Mouse (Mus musculus) heart, embryonic 14.5 days (tissue): ENCODE data around the gene Trp53i13. TPM values are rescaled to one million over a fixed set of nuclear protein-coding genes. Genes with fewer than 3 reads are reported as not detected.

ENCODE experiments used
- ATAC-seq: fragments of 200-750 bp; cut with Nextera tagmentation; 2 replicates; pipeline ENCODE4 v1.8.0; 2017; ENCODE audit warnings: low read depth, moderate TSS enrichment; ENCODE audit not compliant: insufficient number of reproducible peaks, insufficient read depth, low FRiP score
- H3K27ac ChIP-seq, 2 experiments: fragments of 200-500 bp in 1 of 2; fragments of 300-500 bp in 1 of 2; sonication (generic) in 1 of 2; replicated peaks in 1 of 2; 2 replicates each; pipeline ENCODE4 v1.5.1; 2012 to 2014; ENCODE audit warnings: low read depth in 2 of 2, low read length in 2 of 2, control low read depth in 1 of 2, mild to moderate bottlenecking in 1 of 2, mixed read lengths in 1 of 2; ENCODE audit not compliant: control insufficient read depth in 1 of 2, insufficient read depth in 1 of 2
- H3K27me3 ChIP-seq: fragments of 300-500 bp; sonication (generic); 2 replicates; pipeline ENCODE4 v1.6.1; 2014; ENCODE audit warnings: mild to moderate bottlenecking, low read length, control low read depth; ENCODE audit not compliant: control insufficient read depth, insufficient read depth
- H3K36me3 ChIP-seq: fragments of 300-500 bp; sonication (generic); 2 replicates; pipeline ENCODE4 v1.6.1; 2014; ENCODE audit warnings: mild to moderate bottlenecking, control low read depth, low read length, mixed read lengths; ENCODE audit not compliant: control insufficient read depth, insufficient read depth
- H3K4me1 ChIP-seq, 2 experiments: fragments of 200-500 bp in 1 of 2; fragments of 300-500 bp in 1 of 2; sonication (generic) in 1 of 2; 2 replicates each; pipeline ENCODE4 v1.6.1; 2012 to 2014; ENCODE audit warnings: low read length in 2 of 2, control low read depth in 1 of 2, mixed read lengths in 1 of 2; ENCODE audit not compliant: control insufficient read depth in 2 of 2, insufficient read depth in 2 of 2
- H3K4me2 ChIP-seq: fragments of 300-500 bp; sonication (generic); 2 replicates; pipeline ENCODE4 v1.6.1; 2014; ENCODE audit warnings: mild to moderate bottlenecking, low read length
- H3K4me3 ChIP-seq, 2 experiments: fragments of 200-500 bp in 1 of 2; fragments of 300-500 bp in 1 of 2; sonication (generic) in 1 of 2; 2 replicates each; pipeline ENCODE4 v1.5.1; 2012 to 2014; ENCODE audit warnings: low read length in 2 of 2, mild to moderate bottlenecking in 2 of 2, control low read depth in 1 of 2, low read depth in 1 of 2, moderate library complexity in 1 of 2; ENCODE audit not compliant: control insufficient read depth in 1 of 2, insufficient read depth in 1 of 2
- H3K9ac ChIP-seq: fragments of 300-500 bp; sonication (generic); 2 replicates; pipeline ENCODE4 v1.6.1; 2014; ENCODE audit warnings: mild to moderate bottlenecking, low read length
- H3K9me3 ChIP-seq: fragments of 300-500 bp; sonication (generic); 2 replicates; pipeline ENCODE4 v1.6.1; 2016; ENCODE audit warnings: low read length, control low read depth; ENCODE audit not compliant: control insufficient read depth
- WGBS: fragments of 180-500 bp; shearing (Covaris S2); extraction: QIAGEN DNeasy Blood & Tissue Kit; methylation state at CpG from one replicate; pipeline ENCODE4 v1.1.7; 2014; 5-methylcytosine and 5-hydroxymethylcytosine counted together
- polyA plus RNA-seq: library from polyadenylated mRNA; unstranded; fragments of >200 nt; fragmentation: Nextera tagmentation; extraction: Ambion mirVana; gene quantifications from 2 replicates; pipeline ENCODE4 v1.2.1, GENCODE M21; 2014

Trp53i13 gene
- polyA plus RNA-seq, 1 experiment from 2014 or later, result 30.0 TPM

DNA sequence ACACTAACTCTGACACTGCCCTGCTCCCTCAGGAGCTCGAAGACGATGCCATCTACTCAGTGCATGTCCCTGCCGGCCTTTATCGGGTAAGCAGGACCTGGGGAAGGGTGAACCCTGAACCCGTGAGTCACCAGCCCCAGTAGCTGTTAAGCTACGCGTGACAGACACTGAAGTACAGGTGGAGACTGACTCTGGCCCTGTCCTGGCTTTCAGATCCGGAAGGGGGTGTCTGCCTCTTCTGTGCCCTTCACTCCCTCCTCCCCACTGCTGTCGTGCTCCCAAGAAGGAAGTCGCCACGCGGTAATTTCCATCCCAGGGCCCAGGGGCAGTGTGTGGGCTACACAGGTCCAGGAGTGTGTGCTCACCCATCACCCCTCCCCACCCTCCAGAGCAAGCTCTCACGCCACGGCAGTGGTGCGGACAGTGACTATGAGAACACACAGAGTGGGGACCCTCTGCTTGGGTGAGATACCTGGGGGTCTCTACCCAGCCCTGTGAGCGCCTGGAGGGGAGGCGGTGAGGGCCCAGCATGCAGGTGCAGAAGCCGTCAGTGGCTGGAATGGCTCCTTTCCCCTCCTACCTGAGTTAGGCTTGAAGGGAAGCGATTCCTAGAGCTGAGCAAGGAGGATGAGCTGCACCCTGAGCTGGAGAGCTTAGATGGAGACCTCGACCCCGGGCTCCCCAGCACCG lies 10.3 kb downstream of the Trp53i13 start:
- Histone ChIP-seq H3K36me3 (peaks cover 78% of the 10 kb centered on the region), H3K27ac (no peak overlapping the region), H3K4me3 (no peak overlapping the region), H3K4me2 (no peak overlapping the region), H3K9ac (no peak overlapping the region), H3K27me3 (no peaks in the 10 kb centered on the region), H3K4me1 (peaks cover 8 to 25% of the 10 kb centered on the region in 2 experiments), H3K9me3 (no peaks in the 10 kb centered on the region)
- ATAC-seq, result no peak
- 86% methylated on average over 22 of the region's 22 CpGs for WGBS

- 93% methylated on average over 19 of the region's 19 CpGs for WGBS
- no peak overlapping the region for H3K9ac ChIP-seq
- H3K9me3 ChIP-seq, result no peaks in the 10 kb centered on the region
- no peak overlapping the region for H3K4me2 ChIP-seq
- no peak overlapping the region for H3K27ac ChIP-seq
- H3K36me3 ChIP-seq, result peaks cover 89% of the 10 kb centered on the region
- H3K4me1 ChIP-seq, result peaks cover 8 to 25% of the 10 kb centered on the region in 2 experiments
- H3K4me3 ChIP-seq, result no peak overlapping the region
- ATAC-seq, result no peak
- H3K27me3 ChIP-seq, result no peaks in the 10 kb centered on the region
Measured at GRCm38 (mm10) chr11:77504377-77504776, 11.4 kb downstream of the Trp53i13 start.

DNA sequence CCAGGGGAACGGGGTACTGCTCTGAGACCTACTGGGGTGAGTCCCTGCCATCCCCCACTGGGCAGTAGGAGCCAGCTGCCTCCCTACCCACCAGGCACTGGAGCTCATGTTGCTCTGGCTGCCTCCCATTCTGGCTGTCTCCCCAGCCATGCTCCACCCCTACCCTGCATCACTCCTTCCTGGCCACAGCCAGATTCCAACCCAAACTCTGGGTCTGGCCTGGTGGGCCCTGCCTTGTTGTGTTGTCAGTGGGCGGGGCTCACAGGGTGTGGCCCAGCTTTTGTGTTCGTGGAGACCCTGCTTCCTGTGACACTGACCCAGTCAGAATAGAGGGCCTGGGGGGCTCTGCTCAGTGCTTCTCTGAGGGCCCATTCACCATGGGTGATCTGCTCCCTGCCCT lies 12.3 kb downstream of the Trp53i13 start:
- Histone ChIP-seq H3K4me2 (no peak overlapping the region), H3K9me3 (no peaks in the 10 kb centered on the region), H3K36me3 (peaks cover 90% of the 10 kb centered on the region), H3K4me1 (peaks cover 3 to 23% of the 10 kb centered on the region in 2 experiments), H3K27me3 (no peaks in the 10 kb centered on the region), H3K9ac (no peak overlapping the region), H3K4me3 (no peak overlapping the region), H3K27ac (no peak overlapping the region)
- 61% methylated on average over 3 of the region's 3 CpGs for WGBS
- 0 out of 2 replicates have a peak, but pooled peaks have one; percentile 29 for ATAC-seq

- Histone ChIP-seq H3K9ac (no peak overlapping the region), H3K27me3 (no peaks in the 10 kb centered on the region), H3K27ac (no peak overlapping the region; a peak in 1 of 4 replicates), H3K9me3 (no peaks in the 10 kb centered on the region), H3K36me3 (peaks cover 86% of the 10 kb centered on the region), H3K4me2 (no peak overlapping the region), H3K4me1 (peaks cover 11 to 26% of the 10 kb centered on the region in 2 experiments), H3K4me3 (no peak overlapping the region)
- 88% methylated on average over 6 of the region's 6 CpGs for WGBS
- no peak for ATAC-seq
Measured at GRCm38 (mm10) chr11:77502481-77502880, 13.3 kb downstream of the Trp53i13 start.

GRCm38 (mm10) chr11:77501971-77502370 lies 13.8 kb downstream of the Trp53i13 start:
- Histone ChIP-seq H3K4me3 (no peak overlapping the region), H3K27me3 (no peaks in the 10 kb centered on the region), H3K9me3 (no peaks in the 10 kb centered on the region), H3K36me3 (peaks cover 81% of the 10 kb centered on the region), H3K4me1 (peaks cover 14 to 31% of the 10 kb centered on the region in 2 experiments), H3K9ac (no peak overlapping the region), H3K27ac (no peak overlapping the region), H3K4me2 (no peak overlapping the region)
- 92% methylated on average over 4 of the region's 4 CpGs for WGBS
- ATAC-seq, result no peak

GRCm38 (mm10) chr11:77501392-77501791 lies 14.4 kb downstream of the Trp53i13 start:
- no peak for ATAC-seq
- no peaks in the 10 kb centered on the region for H3K27me3 ChIP-seq
- peaks cover 75% of the 10 kb centered on the region for H3K36me3 ChIP-seq
- H3K4me1 ChIP-seq, result peaks cover 17 to 35% of the 10 kb centered on the region in 2 experiments
- H3K4me2 ChIP-seq, result no peak overlapping the region
- no peak overlapping the region for H3K4me3 ChIP-seq
- WGBS, result 15% methylated on average over 5 of the region's 5 CpGs
- no peaks in the 10 kb centered on the region for H3K9me3 ChIP-seq
- H3K9ac ChIP-seq, result no peak overlapping the region
- H3K27ac ChIP-seq, result no peak overlapping the region; a peak in 1 of 4 replicates

DNA sequence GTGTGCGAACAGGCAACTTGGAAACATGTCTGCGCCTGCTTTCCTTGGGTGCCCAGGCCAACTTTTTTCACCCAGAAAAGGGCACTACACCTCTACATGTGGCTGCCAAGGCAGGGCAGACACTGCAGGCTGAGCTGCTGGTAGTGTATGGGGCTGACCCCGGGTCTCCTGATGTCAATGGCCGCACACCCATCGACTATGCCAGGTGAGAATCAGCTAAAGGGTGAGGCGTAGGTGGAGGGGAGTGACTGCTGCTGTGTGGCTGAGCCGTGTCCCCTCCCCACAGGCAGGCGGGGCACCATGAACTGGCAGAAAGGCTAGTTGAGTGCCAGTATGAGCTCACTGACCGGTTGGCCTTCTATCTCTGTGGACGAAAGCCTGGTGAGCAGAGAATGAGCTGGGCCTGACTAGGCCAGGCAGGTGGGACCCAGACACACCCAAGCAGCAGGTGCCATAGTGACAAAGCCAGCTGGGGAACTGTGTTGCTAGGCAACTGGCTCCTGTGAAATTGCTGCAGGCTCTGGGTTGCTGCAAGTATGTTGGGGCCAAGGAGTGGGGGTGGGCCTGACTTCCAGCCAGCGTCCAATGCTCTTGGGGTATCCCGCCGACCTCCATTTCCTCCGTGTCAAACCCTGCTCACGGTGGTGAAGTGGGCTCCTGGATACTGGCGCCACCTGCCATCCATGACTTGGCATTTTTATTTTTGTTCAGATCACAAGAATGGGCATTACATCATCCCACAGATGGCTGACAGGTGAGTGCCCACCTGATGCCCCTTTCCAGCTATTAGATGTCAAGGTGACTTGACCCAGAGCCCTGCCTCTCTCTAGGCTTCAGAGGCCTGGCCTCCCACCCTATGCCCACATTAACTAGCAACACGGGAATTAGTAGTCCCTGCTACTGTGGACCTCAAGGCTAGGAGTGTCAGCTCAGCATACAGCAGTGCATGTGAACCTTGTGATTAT lies 15.1 kb downstream of the Trp53i13 start:
- no peak for ATAC-seq
- no peaks in the 10 kb centered on the region for H3K9me3 ChIP-seq
- H3K27ac ChIP-seq, result no peak overlapping the region; a peak in 1 of 4 replicates
- peaks cover 68% of the 10 kb centered on the region for H3K36me3 ChIP-seq
- no peak overlapping the region for H3K4me3 ChIP-seq
- H3K9ac ChIP-seq, result no peak overlapping the region
- no peak overlapping the region for H3K4me2 ChIP-seq
- peaks cover 17 to 42% of the 10 kb centered on the region in 2 experiments for H3K4me1 ChIP-seq
- H3K27me3 ChIP-seq, result no peaks in the 10 kb centered on the region
- WGBS, result 84% methylated on average over 17 of the region's 17 CpGs
